8 mouse cellular contexts compared by ENCODE assay signal in genomic region chr15:96676518-96676917, GRCm38 (mm10). TPM values are rescaled to one million over a fixed set of nuclear protein-coding genes. Genes with fewer than 3 reads are reported as not detected.
DNase-seq lines count a peak whose midpoint lies in the region; ATAC-seq and TF ChIP-seq lines count a peak whose summit lies in the region.

No protein-coding gene starts in this region.

- H3K36me3 ChIP-seq in heart, embryonic 13.5 days, result no peaks in the 10 kb centered on the region
- no peaks in the 10 kb centered on the region for H3K36me3 ChIP-seq in midbrain, postnatal 0 days (ENCODE audit: insufficient read depth, low read length)
- no peaks in the 10 kb centered on the region for H3K36me3 ChIP-seq in midbrain, embryonic 11.5 days (ENCODE audit: control insufficient read depth, insufficient read depth, low read length)

- H3K4me1 ChIP-seq in heart, embryonic 13.5 days, result peaks cover 22% of the 10 kb centered on the region
- H3K4me1 ChIP-seq in midbrain, postnatal 0 days (ENCODE audit: insufficient read depth, low read length), result no peaks in the 10 kb centered on the region
- no peaks in the 10 kb centered on the region for H3K4me1 ChIP-seq in midbrain, embryonic 11.5 days (ENCODE audit: control insufficient read depth, insufficient read depth, low read length)

- H3K4me3 ChIP-seq in heart, embryonic 13.5 days, result no peak overlapping the region
- no peak overlapping the region for H3K4me3 ChIP-seq in midbrain, postnatal 0 days (ENCODE audit: low read depth, low read length)
- no peak overlapping the region for H3K4me3 ChIP-seq in midbrain, embryonic 11.5 days (ENCODE audit: low read depth, low read length)

- H3K27ac ChIP-seq in heart, embryonic 13.5 days (replicated peaks), result peak overlapping the region; percentile 62
- no peak overlapping the region for H3K27ac ChIP-seq in midbrain, postnatal 0 days (ENCODE audit: low read depth, low read length)
- H3K27ac ChIP-seq in midbrain, embryonic 11.5 days (ENCODE audit: low read depth, low read length), result no peak overlapping the region

- TF ChIP-seq CTCF in midbrain, postnatal 0 days (IDR thresholded peaks at IDR 0.05), result no peak

- peak overlapping the region; percentile 27 for H3K4me2 ChIP-seq in heart, embryonic 13.5 days
- H3K4me2 ChIP-seq in midbrain, postnatal 0 days (ENCODE audit: low read depth, low read length, poor library complexity, severe bottlenecking), result no peak overlapping the region
- no peak overlapping the region for H3K4me2 ChIP-seq in midbrain, embryonic 11.5 days

- peaks cover 4% of the 10 kb centered on the region; the same call in 1 of the 2 replicates for H3K27me3 ChIP-seq in heart, embryonic 13.5 days (replicated peaks)
- H3K27me3 ChIP-seq in midbrain, postnatal 0 days (ENCODE audit: insufficient read depth, low read length), result no peaks in the 10 kb centered on the region
- H3K27me3 ChIP-seq in midbrain, embryonic 11.5 days (ENCODE audit: control insufficient read depth, insufficient read depth, low read length), result no peaks in the 10 kb centered on the region

- intact Hi-C loops in heart, postnatal 36 days (cut with DNase I), result no loop called here

- H3K9me3 ChIP-seq in heart, embryonic 13.5 days, result no peaks in the 10 kb centered on the region
- no peaks in the 10 kb centered on the region for H3K9me3 ChIP-seq in midbrain, postnatal 0 days (ENCODE audit: low read length)
- H3K9me3 ChIP-seq in midbrain, embryonic 11.5 days (ENCODE audit: control insufficient read depth, low read length), result no peaks in the 10 kb centered on the region

- H3K9ac ChIP-seq in heart, embryonic 13.5 days, result peak overlapping the region; percentile 56
- H3K9ac ChIP-seq in midbrain, postnatal 0 days (replicated peaks; ENCODE audit: low read length, poor library complexity, severe bottlenecking), result no peak overlapping the region
- no peak overlapping the region for H3K9ac ChIP-seq in midbrain, embryonic 11.5 days (ENCODE audit: low read length)

- no peak for DNase-seq in heart, postnatal 36 days
- peak; percentile 71 for DNase-seq in midbrain, postnatal 0 days (ENCODE audit: low spot score)
- no peak for DNase-seq in midbrain, embryonic 11.5 days (ENCODE audit: low spot score, missing footprints)
- DNase-seq in cerebellum, postnatal 36 days, result peak; percentile 46 to 53
- peak; percentile 76 for DNase-seq in lung, postnatal 36 days
- no peak for DNase-seq in spleen, adult 18-20 months
- DNase-seq in layer of hippocampus, postnatal 36 days, result no peak

- ATAC-seq in heart, embryonic 13.5 days (ENCODE audit: extremely low read depth, insufficient number of reproducible peaks, low FRiP score, low TSS enrichment), result no peak
- no peak for ATAC-seq in midbrain, postnatal 0 days (ENCODE audit: low FRiP score)
- ATAC-seq in midbrain, embryonic 11.5 days (ENCODE audit: low FRiP score), result no peak

- WGBS in heart, embryonic 13.5 days, result 29% methylated on average over 10 of the region's 10 CpGs
- WGBS in midbrain, postnatal 0 days, result 42% methylated on average over 10 of the region's 10 CpGs
- 74% methylated on average over 10 of the region's 10 CpGs for WGBS in midbrain, embryonic 11.5 days

RNA-seq across cellular contexts. Expression of gene Slc38a2, which starts 23.0 kb away (rescaled TPM):
- 115 and 119 TPM in 2 replicates for polyA plus RNA-seq in heart, embryonic 13.5 days (2015; fragmentation: Nextera tagmentation; extraction: Ambion mirVana)
- 100 to 1,000 TPM; 173 to 251 TPM for total RNA-seq in heart, postnatal 36 days (2021)
- 90.9 and 96.1 TPM in 2 replicates for total RNA-seq in midbrain, postnatal 0 days (2014; rRNA removed)
- 71.3 and 79.4 TPM in 2 replicates for polyA plus RNA-seq in midbrain, postnatal 0 days (2015; fragmentation: Nextera tagmentation; extraction: Ambion mirVana)
- polyA plus RNA-seq in midbrain, embryonic 11.5 days (2014; fragmentation: Nextera tagmentation; extraction: Ambion mirVana), result 211 and 237 TPM in 2 replicates
- total RNA-seq in layer of hippocampus, postnatal 36 days (2021), result 10 to 100 TPM; 80.4 to 90.3 TPM

RNA-seq across cellular contexts. Expression of gene Slc38a1, which starts 33.8 kb away (rescaled TPM):
- 69.7 and 70.4 TPM in 2 replicates for polyA plus RNA-seq in heart, embryonic 13.5 days (2015; fragmentation: Nextera tagmentation; extraction: Ambion mirVana)
- 10 to 100 TPM; 11.2 to 20.3 TPM for total RNA-seq in heart, postnatal 36 days (2021)
- total RNA-seq in midbrain, postnatal 0 days (2014; rRNA removed), result 75.2 and 90.4 TPM in 2 replicates
- polyA plus RNA-seq in midbrain, postnatal 0 days (2015; fragmentation: Nextera tagmentation; extraction: Ambion mirVana), result 76.1 and 91.2 TPM in 2 replicates
- polyA plus RNA-seq in midbrain, embryonic 11.5 days (2014; fragmentation: Nextera tagmentation; extraction: Ambion mirVana), result 109 TPM in 2 replicates
- total RNA-seq in layer of hippocampus, postnatal 36 days (2021), result 10 to 100 TPM; 78.3 to 79.3 TPM

Comparison
In these comparisons a context has a peak if more than half of its experiments do, and no peak if none do; other contexts are left out.
1. DNase-seq: peak in midbrain, postnatal 0 days (single experiment), cerebellum, postnatal 36 days (2 of 2) and lung, postnatal 36 days (single experiment); none in heart, postnatal 36 days (0 of 2), midbrain, embryonic 11.5 days (single experiment), spleen, adult 18-20 months (0 of 2) and layer of hippocampus, postnatal 36 days (0 of 2).